Mouse (Mus musculus) left cerebral cortex, adult 9 months (tissue): Measurements from ENCODE around the gene Olfr1173.

Experiments
- DNase-seq, 2 experiments: peaks; one replicate each; pipeline ENCODE4 v3.0.0; 2022; ENCODE audit warnings: low spot score in 2 of 2

Gene Olfr1173

GRCm38 (mm10) chr2:88279775-88280174, at the start of gene Olfr1173:
Gene Olfr1173 (minus strand): TSS chr2:88279875.
- no peak for DNase-seq

GRCm38 (mm10) chr2:88327115-88327514, 47.4 kb upstream of the Olfr1173 start, which contains the start of gene Olfr1175-ps:
Gene Olfr1175-ps (minus strand): TSS chr2:88327215.
- no peak for DNase-seq

- no peak for DNase-seq
Observed at GRCm38 (mm10) chr2:88315035-88315434, 35.4 kb upstream of the Olfr1173 start, which contains the start of gene Olfr1174-ps. Gene Olfr1174-ps (minus strand): TSS chr2:88315135.

GRCm38 (mm10) chr2:88228234-88228633, 51.4 kb downstream of the Olfr1173 start, which contains the start of gene Olfr1170:
Gene Olfr1170 (minus strand): TSS chr2:88228334.
- no peak for DNase-seq
